Mouse (Mus musculus) hindbrain, embryonic 14.5 days (tissue): Measurements from ENCODE around the gene Tbc1d9b. TPM values are rescaled to one million over a fixed set of nuclear protein-coding genes. Genes with fewer than 3 reads are reported as not detected.
"Not testable (repeated sequence)": the region's sequence is repeated elsewhere in the genome, so short reads cannot be mapped to it uniquely, and the experiment has no call there.

Experiments used
- ATAC-seq: fragments of 200-750 bp; cut with Nextera tagmentation; 2 replicates; pipeline ENCODE4 v1.8.0; 2017; ENCODE audit warnings: moderate number of reproducible peaks, mild to moderate bottlenecking, moderate TSS enrichment, moderate library complexity; ENCODE audit not compliant: low FRiP score
- DNase-seq: peaks from one replicate; pipeline ENCODE4 v3.0.0-alpha.2; 2015; ENCODE audit warnings: low spot score
- H3K27ac ChIP-seq: fragments of 300-500 bp; sonication (generic); 2 replicates; pipeline ENCODE4 v1.5.1; 2014; ENCODE audit warnings: mild to moderate bottlenecking, moderate library complexity
- H3K27me3 ChIP-seq: fragments of 300-500 bp; sonication (generic); 2 replicates; pipeline ENCODE4 v1.6.1; 2014; ENCODE audit warnings: mild to moderate bottlenecking, low read length, mixed read lengths; ENCODE audit not compliant: control insufficient read depth, insufficient read depth
- H3K36me3 ChIP-seq: fragments of 300-500 bp; sonication (generic); replicated peaks from 2 replicates; pipeline ENCODE4 v1.6.1; 2014; ENCODE audit not compliant: control insufficient read depth, insufficient read depth
- H3K4me1 ChIP-seq: fragments of 300-500 bp; sonication (generic); replicated peaks from 2 replicates; pipeline ENCODE4 v1.6.1; 2014; ENCODE audit warnings: antibody characterized with exemption, low read length, mixed read lengths; ENCODE audit not compliant: control insufficient read depth, insufficient read depth
- H3K4me2 ChIP-seq: fragments of 300-500 bp; sonication (generic); replicated peaks from 2 replicates; pipeline ENCODE4 v1.6.1; 2014; ENCODE audit warnings: mild to moderate bottlenecking, moderate library complexity
- H3K4me3 ChIP-seq: fragments of 300-500 bp; sonication (generic); replicated peaks from 2 replicates; pipeline ENCODE4 v1.5.1; 2014; ENCODE audit warnings: mild to moderate bottlenecking, low read length
- H3K9ac ChIP-seq: fragments of 300-500 bp; sonication (generic); 2 replicates; pipeline ENCODE4 v1.6.1; 2014
- H3K9me3 ChIP-seq: fragments of 300-500 bp; sonication (generic); 2 replicates; pipeline ENCODE4 v1.6.1; 2016; ENCODE audit warnings: low read length; ENCODE audit not compliant: control insufficient read depth
- WGBS: fragments of 180-500 bp; shearing (Covaris S2); extraction: QIAGEN DNeasy Blood & Tissue Kit; methylation state at CpG from one replicate; pipeline ENCODE4 v1.1.7; 2014; 5-methylcytosine and 5-hydroxymethylcytosine counted together
- polyA plus RNA-seq: library from polyadenylated mRNA; unstranded; fragments of >200 nt; fragmentation: Nextera tagmentation; extraction: Ambion mirVana; gene quantifications from 2 replicates; pipeline ENCODE4 v1.2.1, GENCODE M21; 2014

Tbc1d9b gene
- polyA plus RNA-seq, 1 experiment from 2014 or later: 35.7 TPM

GRCm38 (mm10) chr11:50161578-50162304 is 30.5 kb downstream of the Tbc1d9b start:
- no peaks in the 10 kb centered on the region for H3K4me1 ChIP-seq
- ATAC-seq: no peak
- peaks cover 93% of the 10 kb centered on the region for H3K36me3 ChIP-seq
- no peak overlapping the region for H3K9ac ChIP-seq
- no peaks in the 10 kb centered on the region for H3K27me3 ChIP-seq
- peak; percentile 62 for DNase-seq
- no peaks in the 10 kb centered on the region for H3K9me3 ChIP-seq
- no peak overlapping the region for H3K4me3 ChIP-seq
- WGBS: 65% methylated on average over 10 of the region's 10 CpGs
- no peak overlapping the region for H3K27ac ChIP-seq
- no peak overlapping the region for H3K4me2 ChIP-seq

DNA sequence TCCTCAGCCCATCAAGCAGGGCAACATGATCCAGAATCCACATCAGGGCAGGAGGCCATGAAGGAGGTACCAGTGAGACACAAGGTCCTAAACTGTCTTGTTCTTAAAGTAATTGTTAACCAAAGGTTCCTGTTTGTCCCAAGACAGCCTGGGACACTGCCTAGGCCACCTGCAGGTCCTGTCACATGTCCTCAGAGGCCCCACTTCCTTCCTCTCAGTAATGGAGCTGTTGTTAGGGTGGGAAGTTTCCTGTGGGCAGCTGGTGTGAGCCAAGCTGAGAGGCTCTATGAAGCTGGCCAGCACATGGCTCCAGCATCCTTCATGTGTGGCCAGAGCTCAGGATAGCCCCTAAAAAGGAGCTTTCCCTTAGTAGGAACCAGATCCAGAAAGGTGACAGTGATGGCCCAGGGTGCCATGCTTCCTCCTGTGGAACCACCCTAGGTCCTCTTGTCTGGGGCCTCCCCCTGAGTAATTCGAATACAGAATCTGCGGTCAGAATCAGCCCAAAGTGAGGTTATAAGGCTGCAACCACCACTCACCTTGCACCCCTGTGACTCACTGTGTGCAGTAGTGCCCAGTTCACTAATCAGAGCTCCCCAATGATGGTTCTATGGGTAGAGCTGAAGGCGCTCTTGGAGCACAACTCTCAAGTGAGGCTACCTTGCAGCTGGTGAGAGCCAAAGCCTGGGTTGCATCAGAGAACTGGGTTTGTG is 31.3 kb downstream of the Tbc1d9b start:
- Histone ChIP-seq H3K4me3 (no peak overlapping the region), H3K27me3 (no peaks in the 10 kb centered on the region), H3K36me3 (peaks cover 86% of the 10 kb centered on the region), H3K4me1 (no peaks in the 10 kb centered on the region), H3K9me3 (no peaks in the 10 kb centered on the region), H3K4me2 (no peak overlapping the region), H3K9ac (no peak overlapping the region), H3K27ac (no peak overlapping the region)
- ATAC-seq: no peak
- 99% methylated on average over 3 of the region's 3 CpGs for whole genome bisulfite sequencing
- DNase-seq: no peak

DNA sequence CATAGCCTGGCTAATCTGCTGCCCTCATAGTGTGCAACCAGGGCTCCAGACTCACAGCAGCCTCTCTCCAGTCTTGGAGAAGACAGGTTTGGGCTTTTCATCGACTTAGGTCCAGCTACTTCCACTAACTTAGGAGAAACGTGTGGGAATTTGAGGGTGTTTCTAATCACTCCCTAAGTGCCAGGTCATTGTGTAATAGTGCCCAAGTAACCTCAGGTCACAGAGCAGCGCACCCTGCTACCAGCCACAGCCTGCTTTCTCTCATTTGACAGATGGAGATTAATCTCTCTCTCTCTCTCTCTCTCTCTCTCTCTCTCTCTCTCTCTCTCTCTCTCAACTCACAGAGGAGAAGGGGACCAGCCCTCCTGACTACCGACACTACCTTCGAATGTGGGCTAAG is 37.2 kb downstream of the Tbc1d9b start:
- no peak for DNase-seq
- Histone ChIP-seq H3K27me3 (no peaks in the 10 kb centered on the region), H3K9ac (no peak overlapping the region), H3K36me3 (peaks cover 76% of the 10 kb centered on the region), H3K4me2 (no peak overlapping the region), H3K4me3 (no peak overlapping the region), H3K4me1 (no peaks in the 10 kb centered on the region), H3K9me3 (no peaks in the 10 kb centered on the region), H3K27ac (no peak overlapping the region)
- 81% methylated on average over 5 of the region's 5 CpGs for WGBS
- ATAC-seq: no peak

DNA sequence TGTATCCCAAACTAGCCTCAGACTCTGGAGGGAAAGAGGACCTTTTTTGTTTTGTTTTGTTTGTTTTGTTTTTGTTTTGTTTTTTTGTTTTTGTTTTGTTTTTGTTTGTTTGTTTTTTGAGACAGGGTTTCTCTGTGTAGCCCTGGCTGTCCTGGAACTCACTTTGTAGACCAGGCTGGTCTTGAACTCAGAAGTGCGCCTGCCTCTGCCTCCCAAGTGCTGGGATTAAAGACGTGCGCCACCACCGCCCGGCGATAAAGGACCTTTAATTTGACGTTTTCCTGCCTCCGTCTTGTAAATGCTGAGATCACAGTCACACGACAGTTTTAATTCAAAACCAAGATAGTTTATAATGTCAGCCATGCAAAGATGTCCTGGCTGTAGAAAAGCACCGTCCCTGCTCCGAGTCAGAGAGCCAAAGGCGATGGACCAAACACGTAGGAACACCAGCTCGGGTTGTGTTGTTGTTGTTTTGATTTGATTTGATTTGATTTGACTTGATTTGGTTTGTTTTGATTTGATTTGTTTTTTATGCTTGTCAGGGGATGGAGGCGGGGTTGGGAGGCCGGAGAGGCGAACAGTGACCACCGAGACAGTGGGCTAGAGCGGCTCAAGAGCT is 43.0 kb downstream of the Tbc1d9b start, which contains the start of gene Mrnip:
Mrnip (plus strand) TSS at position 334 of the 619 bp plus-strand sequence.
- H3K4me3 ChIP-seq: peak within 1 kb of the TSS; percentile 72
- H3K4me1 ChIP-seq, H3K9me3 ChIP-seq, H3K27me3 ChIP-seq, DNase-seq: not testable (repeated sequence)
- 5% methylated on average over 19 of the region's 19 CpGs for WGBS
- peak within 1 kb of the TSS; percentile 88 for H3K9ac ChIP-seq
- peak; percentile 46 for ATAC-seq
- peak within 1 kb of the TSS; percentile 82 for H3K27ac ChIP-seq
- peak within 1 kb of the TSS; percentile 54 for H3K4me2 ChIP-seq
- peaks cover 55% of the 10 kb centered on the region for H3K36me3 ChIP-seq

GRCm38 (mm10) chr11:50174730-50175187 is 43.6 kb downstream of the Tbc1d9b start:
- ATAC-seq: peak; percentile 99
- Histone ChIP-seq H3K36me3 (peaks cover 50% of the 10 kb centered on the region), H3K9ac (peak overlapping the region; percentile 88), H3K9me3 (no peaks in the 10 kb centered on the region), H3K27ac (peak overlapping the region; percentile 78), H3K4me3 (peak overlapping the region; percentile 72), H3K4me2 (peak overlapping the region; percentile 53), H3K27me3 (no peaks in the 10 kb centered on the region), H3K4me1 (peaks cover 9% of the 10 kb centered on the region)
- under 1% methylated on average over 26 of the region's 27 CpGs for WGBS
- DNase-seq: peak; percentile 97

DNA sequence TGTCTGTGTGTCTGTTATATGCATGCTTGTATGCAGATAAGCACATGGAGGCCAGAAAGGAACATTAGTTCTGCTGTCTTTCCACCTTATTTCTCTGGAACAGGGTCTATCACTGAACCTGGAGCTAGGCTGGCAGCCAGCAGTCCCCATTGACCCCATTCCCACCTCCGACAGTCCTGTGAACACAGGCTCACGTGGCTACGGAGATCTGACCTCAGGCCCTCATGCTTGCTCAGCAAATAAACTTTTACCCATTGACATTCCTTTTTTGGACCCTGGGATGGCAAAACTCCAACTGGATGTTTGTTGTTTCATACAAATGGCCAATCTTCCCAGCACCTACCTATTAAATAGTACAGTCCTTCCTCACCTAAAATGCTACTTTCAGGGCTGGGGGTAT is 45.2 kb downstream of the Tbc1d9b start:
- peaks cover 9% of the 10 kb centered on the region for H3K4me1 ChIP-seq
- H3K27ac ChIP-seq: no peak overlapping the region
- 82% methylated on average over 3 of the region's 3 CpGs for WGBS
- H3K9ac ChIP-seq: no peak overlapping the region
- no peak overlapping the region for H3K4me3 ChIP-seq
- ATAC-seq (no peak), DNase-seq (no peak)
- peaks cover 40% of the 10 kb centered on the region for H3K36me3 ChIP-seq
- no peaks in the 10 kb centered on the region for H3K27me3 ChIP-seq
- no peaks in the 10 kb centered on the region for H3K9me3 ChIP-seq
- H3K4me2 ChIP-seq: no peak overlapping the region

- H3K36me3 ChIP-seq: peaks cover 34% of the 10 kb centered on the region
- 80% methylated on average over 6 of the region's 6 CpGs for WGBS
- ATAC-seq: no peak
- H3K9ac ChIP-seq: no peak overlapping the region; the same call in 1 of the 2 replicates
- H3K9me3 ChIP-seq: no peaks in the 10 kb centered on the region
- no peak overlapping the region for H3K4me3 ChIP-seq
- peaks cover 9% of the 10 kb centered on the region for H3K4me1 ChIP-seq
- no peak for DNase-seq
- no peaks in the 10 kb centered on the region for H3K27me3 ChIP-seq
- H3K4me2 ChIP-seq: no peak overlapping the region
- no peak overlapping the region for H3K27ac ChIP-seq
Measured at GRCm38 (mm10) chr11:50177111-50177510, 45.9 kb downstream of the Tbc1d9b start.

GRCm38 (mm10) chr11:50178532-50179488 is 47.6 kb downstream of the Tbc1d9b start:
- H3K27me3 ChIP-seq: no peaks in the 10 kb centered on the region
- H3K9ac ChIP-seq: no peak overlapping the region
- 83% methylated on average over 5 of the region's 5 CpGs for WGBS
- H3K4me3 ChIP-seq: no peak overlapping the region
- H3K36me3 ChIP-seq: peaks cover 47% of the 10 kb centered on the region
- H3K27ac ChIP-seq: no peak overlapping the region
- DNase-seq (no peak), ATAC-seq (no peak)
- H3K4me2 ChIP-seq: no peak overlapping the region
- peaks cover 9% of the 10 kb centered on the region for H3K4me1 ChIP-seq
- H3K9me3 ChIP-seq: no peaks in the 10 kb centered on the region
